Mouse (Mus musculus): ENCODE measurements around the gene Slc12a5. TPM values are rescaled to one million over a fixed set of nuclear protein-coding genes. Genes with fewer than 3 reads are reported as not detected.

Gene Slc12a5
- total and polyA plus RNA-seq, 3 experiments = 0.50 to 1.3 TPM; not detected in 1

DNA sequence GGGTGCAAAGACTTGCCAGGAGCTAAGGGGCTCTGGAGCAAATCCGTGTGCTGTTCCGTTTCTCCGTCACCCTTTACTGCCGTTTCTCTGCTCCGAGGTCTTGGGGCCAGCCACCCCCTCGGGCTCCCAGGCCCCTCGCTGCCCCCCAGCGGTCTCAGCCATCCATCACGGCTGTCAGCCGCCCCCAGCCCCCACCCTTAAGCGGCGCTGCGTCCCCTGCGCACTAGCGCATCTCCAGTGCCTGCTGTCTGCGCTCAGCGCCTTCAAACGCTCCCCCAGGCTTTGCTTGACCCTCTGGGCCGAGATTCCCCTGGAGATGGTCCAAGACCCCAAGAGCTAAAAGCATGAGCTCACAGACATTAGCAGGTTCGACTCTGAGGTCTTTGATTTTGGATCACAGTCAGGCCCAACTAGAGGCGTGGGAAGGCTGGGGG is 8.8 kb downstream of the Slc12a5 start:
- TF ChIP-seq CTCF (IDR thresholded peaks at IDR 0.05 in 2 of 3, conservative IDR thresholded peaks at IDR 0.05 in 1 of 3; ENCODE audit: control insufficient read depth in 1 of 3, insufficient read depth in 1 of 3, low read depth in 2 of 3, low read length in 3 of 3, poor library complexity in 1 of 3, severe bottlenecking in 1 of 3) (no peak), TBP (IDR thresholded peaks at IDR 0.05; ENCODE audit: low read depth, low read length) (no peak), MXI1 (IDR thresholded peaks at IDR 0.05; ENCODE audit: low read depth, low read length) (no peak)
- Histone ChIP-seq H3K4me3 (ENCODE audit: control insufficient read depth in 1 of 2, insufficient read depth in 1 of 2, low read depth in 2 of 2, low read length in 2 of 2) (no peak overlapping the region), H3K4me1 (ENCODE audit: control insufficient read depth in 1 of 2, insufficient read depth in 2 of 2, low read length in 2 of 2) (no peaks in the 10 kb centered on the region; a peak in 1 of 4 replicates), H3K27me3 (ENCODE audit: control insufficient read depth in 1 of 2, insufficient read depth in 2 of 2, low read length in 2 of 2) (no peaks in the 10 kb centered on the region; a peak in 1 of 4 replicates), H3K9ac (ENCODE audit: control insufficient read depth, low read depth, low read length, poor library complexity, severe bottlenecking) (no peak overlapping the region), H3K27ac (ENCODE audit: control insufficient read depth, low read depth, low read length) (no peak overlapping the region), H3K79me2 (ENCODE audit: control insufficient read depth, insufficient read depth, low read length, poor library complexity) (no peaks in the 10 kb centered on the region), H3K36me3 (ENCODE audit: control insufficient read depth in 1 of 2, insufficient read depth in 2 of 2, low read length in 2 of 2) (no peaks in the 10 kb centered on the region), H3K9me3 (replicated peaks; ENCODE audit: insufficient read depth, low read length) (no peaks in the 10 kb centered on the region)
- no peak for DNase-seq (ENCODE audit: low read depth, low spot score)

DNA sequence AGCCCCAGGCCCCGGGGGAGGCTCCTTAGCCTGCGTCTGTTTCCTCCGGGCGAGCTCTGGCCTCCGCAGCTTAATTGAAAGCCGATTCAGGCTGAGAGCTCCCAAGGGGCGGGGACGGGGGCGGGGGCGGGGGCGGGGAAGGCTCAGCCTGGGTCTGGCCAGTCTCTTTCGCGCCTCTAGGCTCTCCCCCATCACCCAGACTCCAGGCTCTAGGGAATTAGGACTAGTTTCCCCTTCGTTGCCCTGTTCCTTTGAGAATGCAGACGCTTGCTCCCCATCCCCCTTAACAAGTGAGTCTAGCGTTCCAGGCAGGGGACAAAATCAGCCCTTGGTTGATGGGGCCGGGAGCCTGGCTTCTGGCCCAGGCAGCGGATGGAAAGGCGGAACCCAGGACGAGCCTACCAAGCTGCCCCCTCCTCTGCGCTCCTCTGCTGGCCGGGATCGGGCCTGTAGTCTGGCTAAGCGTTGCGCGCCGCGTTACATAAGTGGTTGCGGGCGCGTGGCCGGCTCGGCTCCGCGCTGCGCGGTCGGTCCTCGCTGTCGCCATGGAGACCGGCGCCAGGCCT is 10.1 kb downstream of the Slc12a5 start:
- Histone ChIP-seq H3K9ac (ENCODE audit: control insufficient read depth, low read depth, low read length, poor library complexity, severe bottlenecking) (no peak overlapping the region), H3K9me3 (replicated peaks; ENCODE audit: insufficient read depth, low read length) (no peaks in the 10 kb centered on the region), H3K4me1 (ENCODE audit: control insufficient read depth in 1 of 2, insufficient read depth in 2 of 2, low read length in 2 of 2) (no peaks in the 10 kb centered on the region; a peak in 1 of 4 replicates), H3K27ac (ENCODE audit: control insufficient read depth, low read depth, low read length) (no peak overlapping the region), H3K79me2 (ENCODE audit: control insufficient read depth, insufficient read depth, low read length, poor library complexity) (no peaks in the 10 kb centered on the region), H3K4me3 (ENCODE audit: control insufficient read depth in 1 of 2, insufficient read depth in 1 of 2, low read depth in 2 of 2, low read length in 2 of 2) (no peak overlapping the region), H3K27me3 (ENCODE audit: control insufficient read depth in 1 of 2, insufficient read depth in 2 of 2, low read length in 2 of 2) (no peaks in the 10 kb centered on the region; a peak in 1 of 4 replicates), H3K36me3 (ENCODE audit: control insufficient read depth in 1 of 2, insufficient read depth in 2 of 2, low read length in 2 of 2) (no peaks in the 10 kb centered on the region)
- TF ChIP-seq ETS1 (IDR thresholded peaks at IDR 0.05; ENCODE audit: low read depth, low read length) (no peak), ELF1 (IDR thresholded peaks at IDR 0.05; ENCODE audit: low read depth, low read length) (no peak), NRF1 (IDR thresholded peaks at IDR 0.05; ENCODE audit: insufficient read depth, low read depth, low read length, poor library complexity, severe bottlenecking) (no peak), SIN3A (IDR thresholded peaks at IDR 0.05; ENCODE audit: low read length) (no peak), MAX (IDR thresholded peaks at IDR 0.05; ENCODE audit: low read length) (no peak), USF1 (IDR thresholded peaks at IDR 0.05; ENCODE audit: low read depth, low read length) (no peak), POLR2AphosphoS2 (IDR thresholded peaks at IDR 0.05; ENCODE audit: low read length) (no peak), CHD2 (IDR thresholded peaks at IDR 0.05; ENCODE audit: low read length) (no peak), NELFE (IDR thresholded peaks at IDR 0.05; ENCODE audit: low read depth, low read length) (no peak), ZKSCAN1 (IDR thresholded peaks at IDR 0.05; ENCODE audit: low read depth, low read length) (no peak), EP300 (IDR thresholded peaks at IDR 0.05; ENCODE audit: low read depth in 1 of 2, low read length in 2 of 2) (no peak), USF2 (IDR thresholded peaks at IDR 0.05; ENCODE audit: borderline replicate concordance in 1 of 2, insufficient read depth in 1 of 2, low read depth in 1 of 2, low read length in 2 of 2) (no peak), SMC3 (IDR thresholded peaks at IDR 0.05; ENCODE audit: low read depth, low read length) (no peak)
- DNase-seq (ENCODE audit: low read depth, low spot score) = no peak

All from MEL (cell line).